17 mouse cellular contexts compared by ENCODE assay signal in genomic region chr7:25576793-25577437, GRCm38 (mm10). TPM values are rescaled to one million over a fixed set of nuclear protein-coding genes. Genes with fewer than 3 reads are reported as not detected.
DNase-seq lines count a peak whose midpoint lies in the region; ATAC-seq and TF ChIP-seq lines count a peak whose summit lies in the region.
"Not testable (repeated sequence)": the region's sequence is repeated elsewhere in the genome, so short reads cannot be mapped to it uniquely, and the experiment has no call there.
"Had no signal": no experiment of that assay in that cellular context is flagged by ENCODE, and none has a peak within 500 bp of the region (broad histone marks: within the 10 kb centered on the region; RNA-seq: fewer than 3 reads in every experiment).

No protein-coding gene starts in this region.

- not testable (repeated sequence) for H3K9ac ChIP-seq in kidney, embryonic 15.5 days

- not testable (repeated sequence) for H3K4me2 ChIP-seq in kidney, embryonic 15.5 days

- H3K27ac ChIP-seq in bone marrow, adult 2 months (ENCODE audit: control insufficient read depth, insufficient read depth, low read depth, low read length, poor library complexity), result peak overlapping the region; percentile 93
- peak overlapping the region; percentile 79; the same call in 1 of the 2 replicates for H3K27ac ChIP-seq in kidney, embryonic 15.5 days

- DNase-seq in B cell, adult 2 months, result peak; percentile 73 to 80
- DNase-seq in induced T-regulatory cell, adult 2 months (ENCODE audit: low read depth), result peak; percentile 48
- peak; percentile 8 to 31 for DNase-seq in lung, adult 18-20 months
- peak; percentile 82 to 84 for DNase-seq in spleen, postnatal 36 days (ENCODE audit: low spot score in 2 of 2)
- peak; percentile 25 for DNase-seq in thymus, postnatal 0 days (ENCODE audit: low spot score)

- H3K27me3 ChIP-seq in kidney, embryonic 15.5 days, result not testable (repeated sequence)
- peaks cover 14% of the 10 kb centered on the region for H3K27me3 ChIP-seq in megakaryocyte, embryonic 14.5 days (replicated peaks)

- not testable (repeated sequence) for TF ChIP-seq POLR2A in bone marrow, adult 2 months (IDR thresholded peaks at IDR 0.05; ENCODE audit: borderline replicate concordance, control insufficient read depth, low read depth, low read length)

- TF ChIP-seq CTCF in bone marrow, adult 2 months (IDR thresholded peaks at IDR 0.05; ENCODE audit: control insufficient read depth, insufficient read depth, low read length), result not testable (repeated sequence)

- H3K9me3 ChIP-seq in kidney, embryonic 15.5 days (replicated peaks), result not testable (repeated sequence)
- H3K9me3 ChIP-seq in megakaryocyte, embryonic 14.5 days, result peaks cover 26% of the 10 kb centered on the region

- not testable (repeated sequence) for H3K4me3 ChIP-seq in bone marrow, adult 2 months (replicated peaks; ENCODE audit: control insufficient read depth, low read depth, low read length); kidney, embryonic 15.5 days (replicated peaks)
- peak overlapping the region; percentile 53 for H3K4me3 ChIP-seq in megakaryocyte, embryonic 14.5 days (replicated peaks)

- not testable (repeated sequence) for H3K4me1 ChIP-seq in bone marrow, adult 2 months (ENCODE audit: control insufficient read depth, insufficient read depth, low read length); kidney, embryonic 15.5 days
- peaks cover 15% of the 10 kb centered on the region for H3K4me1 ChIP-seq in megakaryocyte, embryonic 14.5 days

- WGBS in bone marrow, adult 2 months, result 30% methylated on average over 14 of the region's 14 CpGs
- 38% methylated on average over 14 of the region's 14 CpGs for WGBS in kidney, embryonic 15.5 days

- H3K36me3 ChIP-seq in kidney, embryonic 15.5 days; megakaryocyte, embryonic 14.5 days (replicated peaks; ENCODE audit: low read length): not testable (repeated sequence)

- ATAC-seq in kidney, embryonic 15.5 days (replicated peaks; ENCODE audit: low FRiP score), result peak; percentile 86

RNA-seq across cellular contexts. Expression of gene Ceacam2, which starts 37.3 kb away (rescaled TPM):
- not detected in 2 replicates for polyA plus RNA-seq in bone marrow, adult 2 months (2011; ENCODE audit: insufficient read depth, insufficient read length, low replicate concordance, missing spikeins)
- 0.09 TPM in 2 replicates for polyA plus RNA-seq in kidney, embryonic 15.5 days (2015; fragmentation: Nextera tagmentation; extraction: Ambion mirVana)
- polyA plus RNA-seq in megakaryocyte, embryonic 14.5 days (2012; ENCODE audit: insufficient read depth, low replicate concordance), result 1.4 and 2.9 TPM in 2 replicates
- polyA plus RNA-seq in thymus, postnatal 0 days (2015; fragmentation: Nextera tagmentation; extraction: Ambion mirVana), result not detected in 2 replicates
- polyA plus RNA-seq: C2C12; erythroblast, embryonic 14.5 days; hindbrain, embryonic 11.5 days; liver, embryonic 15.5 days; midbrain, embryonic 12.5 days had no signal

RNA-seq across cellular contexts. Expression of gene Erich4, which starts 38.8 kb away (rescaled TPM):
- polyA plus RNA-seq in bone marrow, adult 2 months (2011; ENCODE audit: insufficient read depth, insufficient read length, low replicate concordance, missing spikeins), result not detected in 2 replicates
- polyA plus RNA-seq in kidney, embryonic 15.5 days (2015; fragmentation: Nextera tagmentation; extraction: Ambion mirVana), result 3.1 and 3.5 TPM in 2 replicates
- not detected in 2 replicates for polyA plus RNA-seq in megakaryocyte, embryonic 14.5 days (2012; ENCODE audit: insufficient read depth, low replicate concordance)
- not detected in 2 replicates for polyA plus RNA-seq in thymus, postnatal 0 days (2015; fragmentation: Nextera tagmentation; extraction: Ambion mirVana)
- polyA plus RNA-seq: C2C12; erythroblast, embryonic 14.5 days; forebrain, embryonic 15.5 days; heart, embryonic 14.5 days; hindbrain, embryonic 11.5 days; limb, embryonic 12.5 days; midbrain, embryonic 12.5 days; urinary bladder, adult 2 months had no signal

RNA-seq across cellular contexts. Expression of gene Dmac2, which starts 42.3 kb away (rescaled TPM):
- 11.5 and 23.1 TPM in 2 replicates for polyA plus RNA-seq in bone marrow, adult 2 months (2011; ENCODE audit: insufficient read depth, insufficient read length, low replicate concordance, missing spikeins)
- 50.0 and 56.1 TPM in 2 replicates for polyA plus RNA-seq in kidney, embryonic 15.5 days (2015; fragmentation: Nextera tagmentation; extraction: Ambion mirVana)
- polyA plus RNA-seq in megakaryocyte, embryonic 14.5 days (2012; ENCODE audit: insufficient read depth, low replicate concordance), result 18.7 and 29.5 TPM in 2 replicates
- polyA plus RNA-seq in thymus, postnatal 0 days (2015; fragmentation: Nextera tagmentation; extraction: Ambion mirVana), result 36.2 and 40.3 TPM in 2 replicates

RNA-seq across cellular contexts. Expression of gene B3gnt8, which starts 49.5 kb away (rescaled TPM):
- polyA plus RNA-seq in bone marrow, adult 2 months (2011; ENCODE audit: insufficient read depth, insufficient read length, low replicate concordance, missing spikeins), result 15.2 and 26.9 TPM in 2 replicates
- 10.4 and 13.6 TPM in 2 replicates for polyA plus RNA-seq in kidney, embryonic 15.5 days (2015; fragmentation: Nextera tagmentation; extraction: Ambion mirVana)
- polyA plus RNA-seq in megakaryocyte, embryonic 14.5 days (2012; ENCODE audit: insufficient read depth, low replicate concordance), result 12.5 TPM in 1 of 2 replicates, not detected in the other
- polyA plus RNA-seq in thymus, postnatal 0 days (2015; fragmentation: Nextera tagmentation; extraction: Ambion mirVana), result 13.1 and 13.4 TPM in 2 replicates

Comparison
In these comparisons a context has a peak if more than half of its experiments do, and no peak if none do; other contexts are left out.
1. DNase-seq: peak in every context shown above with its lines; median percentile 83 in spleen, postnatal 36 days; 76 in B cell, adult 2 months; 48 in induced T-regulatory cell, adult 2 months; 25 in thymus, postnatal 0 days; 20 in lung, adult 18-20 months.